25 mouse cellular contexts compared by ENCODE assay signal in genomic region chr7:61644893-61645545, GRCm38 (mm10).
DNase-seq lines count a peak whose midpoint lies in the region; ATAC-seq and TF ChIP-seq lines count a peak whose summit lies in the region.
"Had no signal": no experiment of that assay in that cellular context is flagged by ENCODE, and none has a peak within 500 bp of the region (broad histone marks: within the 10 kb centered on the region; RNA-seq: fewer than 3 reads in every experiment).

No protein-coding gene starts in this region.

- H3K4me2 ChIP-seq in forebrain, embryonic 14.5 days (ENCODE audit: low read length), result no peak overlapping the region
- H3K4me2 ChIP-seq in forebrain, embryonic 16.5 days (ENCODE audit: low read length), result no peak overlapping the region
- no peak overlapping the region for H3K4me2 ChIP-seq in midbrain, embryonic 15.5 days
- H3K4me2 ChIP-seq in midbrain, embryonic 11.5 days, result no peak overlapping the region
- H3K4me2 ChIP-seq in heart, embryonic 12.5 days, result no peak overlapping the region
- H3K4me2 ChIP-seq: kidney, embryonic 15.5 days; limb, embryonic 12.5 days; liver, embryonic 13.5 days; lung, embryonic 14.5 days; neural tube, embryonic 15.5 days had no signal

- no peaks in the 10 kb centered on the region for H3K9me3 ChIP-seq in forebrain, embryonic 14.5 days (replicated peaks; ENCODE audit: control insufficient read depth, low read length)
- H3K9me3 ChIP-seq in forebrain, embryonic 16.5 days (ENCODE audit: control insufficient read depth, low read length), result peaks cover 5% of the 10 kb centered on the region; the same call in 1 of the 2 replicates
- H3K9me3 ChIP-seq in midbrain, embryonic 15.5 days, result no peaks in the 10 kb centered on the region
- peaks cover 5% of the 10 kb centered on the region; the same call in 1 of the 2 replicates for H3K9me3 ChIP-seq in midbrain, embryonic 11.5 days (ENCODE audit: control insufficient read depth, low read length)
- peaks cover 24% of the 10 kb centered on the region for H3K9me3 ChIP-seq in heart, embryonic 12.5 days (replicated peaks)
- H3K9me3 ChIP-seq: liver, embryonic 13.5 days had no signal

- peak; percentile 4 for DNase-seq in forebrain, embryonic 14.5 days (ENCODE audit: low spot score)
- DNase-seq in midbrain, embryonic 11.5 days (ENCODE audit: low spot score, missing footprints), result no peak
- peak; percentile 47 for DNase-seq in brain, embryonic 14.5 days (ENCODE audit: low read depth)
- DNase-seq in layer of hippocampus, adult 9-11 months, result peak; percentile 70
- no peak for DNase-seq in ovary, postnatal 14 days (ENCODE audit: low spot score)
- DNase-seq: adrenal gland, postnatal 14 days; cerebellum, adult 18-20 months; cerebellum, postnatal 25 days; embryo, embryonic 11 days; gastrocnemius, postnatal 10 days; heart, adult 18-20 months; heart, postnatal 36 days; liver, embryonic 13.5 days; lung, embryonic 14.5 days; lung, postnatal 36 days had no signal

- TF ChIP-seq POLR2A in brain, embryonic 14.5 days (IDR thresholded peaks at IDR 0.05; ENCODE audit: borderline replicate concordance, extremely low read depth, insufficient read depth, insufficient read length, poor library complexity, severe bottlenecking), result no peak

- H3K9ac ChIP-seq in forebrain, embryonic 14.5 days (ENCODE audit: low read length), result no peak overlapping the region
- no peak overlapping the region for H3K9ac ChIP-seq in forebrain, embryonic 16.5 days (replicated peaks; ENCODE audit: low read depth, low read length)
- H3K9ac ChIP-seq in midbrain, embryonic 15.5 days, result no peak overlapping the region
- H3K9ac ChIP-seq in midbrain, embryonic 11.5 days (ENCODE audit: low read length), result no peak overlapping the region
- H3K9ac ChIP-seq in heart, embryonic 12.5 days, result no peak overlapping the region
- H3K9ac ChIP-seq: kidney, embryonic 15.5 days; limb, embryonic 12.5 days; liver, embryonic 13.5 days; lung, embryonic 14.5 days; neural tube, embryonic 15.5 days had no signal

- ATAC-seq in forebrain, embryonic 14.5 days, result no peak
- no peak for ATAC-seq in forebrain, embryonic 16.5 days
- peak; percentile 54; the same call in 1 of the 2 replicates for ATAC-seq in midbrain, embryonic 15.5 days (replicated peaks)
- ATAC-seq in midbrain, embryonic 11.5 days (ENCODE audit: low FRiP score), result no peak
- ATAC-seq in heart, embryonic 12.5 days (ENCODE audit: insufficient number of reproducible peaks, low FRiP score), result no peak
- ATAC-seq: hindbrain, embryonic 16.5 days; intestine, postnatal 0 days; Patski had no signal

- no peak overlapping the region for H3K4me3 ChIP-seq in forebrain, embryonic 14.5 days (ENCODE audit: low read depth, low read length)
- no peak overlapping the region for H3K4me3 ChIP-seq in forebrain, embryonic 16.5 days (replicated peaks; ENCODE audit: low read length)
- no peak overlapping the region for H3K4me3 ChIP-seq in midbrain, embryonic 15.5 days
- H3K4me3 ChIP-seq in midbrain, embryonic 11.5 days (ENCODE audit: low read depth, low read length), result no peak overlapping the region
- no peak overlapping the region for H3K4me3 ChIP-seq in heart, embryonic 12.5 days
- H3K4me3 ChIP-seq: kidney, embryonic 15.5 days; limb, embryonic 12.5 days; liver, embryonic 13.5 days; midbrain, embryonic 10.5 days; neural tube, embryonic 15.5 days had no signal

- no peaks in the 10 kb centered on the region for H3K27me3 ChIP-seq in forebrain, embryonic 14.5 days (replicated peaks; ENCODE audit: control insufficient read depth, insufficient read depth, low read length)
- H3K27me3 ChIP-seq in forebrain, embryonic 16.5 days (replicated peaks; ENCODE audit: control insufficient read depth, insufficient read depth, low read length), result no peaks in the 10 kb centered on the region
- H3K27me3 ChIP-seq in midbrain, embryonic 15.5 days (replicated peaks), result no peaks in the 10 kb centered on the region
- H3K27me3 ChIP-seq in midbrain, embryonic 11.5 days (ENCODE audit: control insufficient read depth, insufficient read depth, low read length), result no peaks in the 10 kb centered on the region
- no peaks in the 10 kb centered on the region for H3K27me3 ChIP-seq in heart, embryonic 12.5 days (replicated peaks)
- H3K27me3 ChIP-seq: kidney, embryonic 15.5 days; limb, embryonic 12.5 days; liver, embryonic 13.5 days; neural tube, embryonic 15.5 days; Patski had no signal

- no peaks in the 10 kb centered on the region for H3K4me1 ChIP-seq in forebrain, embryonic 14.5 days (ENCODE audit: control insufficient read depth, insufficient read depth, low read length)
- H3K4me1 ChIP-seq in forebrain, embryonic 16.5 days (replicated peaks; ENCODE audit: control insufficient read depth, insufficient read depth, low read length), result no peaks in the 10 kb centered on the region
- no peaks in the 10 kb centered on the region for H3K4me1 ChIP-seq in midbrain, embryonic 15.5 days
- no peaks in the 10 kb centered on the region for H3K4me1 ChIP-seq in midbrain, embryonic 11.5 days (ENCODE audit: control insufficient read depth, insufficient read depth, low read length)
- H3K4me1 ChIP-seq in heart, embryonic 12.5 days (replicated peaks), result no peaks in the 10 kb centered on the region
- H3K4me1 ChIP-seq: kidney, embryonic 15.5 days; limb, embryonic 12.5 days; liver, embryonic 13.5 days; midbrain, embryonic 10.5 days; neural tube, embryonic 15.5 days had no signal

- no peak for TF ChIP-seq CTCF in brain, embryonic 14.5 days (IDR thresholded peaks at IDR 0.05; ENCODE audit: borderline replicate concordance, extremely low read depth, insufficient read depth, insufficient read length)

- 64% methylated on average over 4 of the region's 4 CpGs for WGBS in forebrain, embryonic 14.5 days
- WGBS in forebrain, embryonic 16.5 days, result 65% methylated on average over 4 of the region's 4 CpGs
- WGBS in midbrain, embryonic 15.5 days, result 69% methylated on average over 4 of the region's 4 CpGs
- WGBS in midbrain, embryonic 11.5 days, result 78% methylated on average over 4 of the region's 4 CpGs
- WGBS in heart, embryonic 12.5 days, result 57% methylated on average over 4 of the region's 4 CpGs

- H3K36me3 ChIP-seq in forebrain, embryonic 14.5 days (ENCODE audit: control insufficient read depth, insufficient read depth, low read length), result no peaks in the 10 kb centered on the region
- H3K36me3 ChIP-seq in forebrain, embryonic 16.5 days (ENCODE audit: control insufficient read depth, insufficient read depth), result no peaks in the 10 kb centered on the region
- no peaks in the 10 kb centered on the region for H3K36me3 ChIP-seq in midbrain, embryonic 15.5 days (replicated peaks)
- H3K36me3 ChIP-seq in midbrain, embryonic 11.5 days (ENCODE audit: control insufficient read depth, insufficient read depth, low read length), result no peaks in the 10 kb centered on the region
- H3K36me3 ChIP-seq in heart, embryonic 12.5 days, result no peaks in the 10 kb centered on the region
- H3K36me3 ChIP-seq: kidney, embryonic 15.5 days; limb, embryonic 12.5 days; liver, embryonic 13.5 days; midbrain, embryonic 10.5 days; neural tube, embryonic 15.5 days had no signal

- H3K27ac ChIP-seq in forebrain, embryonic 14.5 days (ENCODE audit: low read depth, low read length), result no peak overlapping the region
- H3K27ac ChIP-seq in forebrain, embryonic 16.5 days (ENCODE audit: low read length), result no peak overlapping the region
- H3K27ac ChIP-seq in midbrain, embryonic 15.5 days, result no peak overlapping the region
- no peak overlapping the region for H3K27ac ChIP-seq in midbrain, embryonic 11.5 days (ENCODE audit: low read depth, low read length)
- no peak overlapping the region for H3K27ac ChIP-seq in heart, embryonic 12.5 days (ENCODE audit: poor library complexity, severe bottlenecking)
- H3K27ac ChIP-seq: kidney, embryonic 15.5 days; limb, embryonic 12.5 days; liver, embryonic 13.5 days; midbrain, embryonic 10.5 days; neural tube, embryonic 15.5 days had no signal

Comparison
In these comparisons a context has a peak if more than half of its experiments do, and no peak if none do; other contexts are left out.
1. DNase-seq: peak in forebrain, embryonic 14.5 days (single experiment), brain, embryonic 14.5 days (single experiment) and layer of hippocampus, adult 9-11 months (single experiment); none in midbrain, embryonic 11.5 days (single experiment) and ovary, postnatal 14 days (single experiment).